Mouse (Mus musculus) cerebral cortex, adult 2 months (tissue): Measurements from ENCODE around the gene Tango6.

ENCODE experiments used
- WGBS: fragments of 180-500 bp; shearing (Covaris S2); methylation state at CpG from one replicate; pipeline ENCODE4 v1.1.7; 2018; 5-methylcytosine and 5-hydroxymethylcytosine counted together

Tango6 gene

GRCm38 (mm10) chr8:106682971-106683668 is at the start of gene Tango6:
Tango6 (plus strand) TSS chr8:106683068.
- under 1% methylated on average over 50 of the region's 50 CpGs for WGBS

- WGBS: 87% methylated on average over 17 of the region's 17 CpGs
Measured at GRCm38 (mm10) chr8:106633361-106634158, 49.3 kb upstream of the Tango6 start.

DNA sequence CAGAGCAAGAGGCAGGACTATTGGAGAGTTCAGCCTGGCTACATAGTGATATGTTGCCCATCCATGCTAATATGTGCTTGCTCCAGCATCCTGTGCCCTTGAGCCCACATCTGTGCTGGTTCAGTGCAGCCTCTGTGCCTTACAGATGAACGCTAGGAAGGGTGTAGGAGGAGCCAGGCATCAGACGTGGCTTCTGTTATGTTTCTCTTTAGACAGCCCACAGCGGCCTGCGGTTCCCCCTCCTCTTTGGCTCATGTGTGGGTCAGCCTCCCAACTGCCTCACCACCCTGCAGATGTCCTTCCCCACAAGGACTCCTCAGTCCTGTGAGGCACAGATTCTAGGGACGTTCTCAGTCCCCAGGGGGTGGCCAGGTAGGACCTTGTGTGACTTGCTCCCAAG is 47.6 kb upstream of the Tango6 start:
- WGBS: 42% methylated on average over 5 of the region's 5 CpGs

DNA sequence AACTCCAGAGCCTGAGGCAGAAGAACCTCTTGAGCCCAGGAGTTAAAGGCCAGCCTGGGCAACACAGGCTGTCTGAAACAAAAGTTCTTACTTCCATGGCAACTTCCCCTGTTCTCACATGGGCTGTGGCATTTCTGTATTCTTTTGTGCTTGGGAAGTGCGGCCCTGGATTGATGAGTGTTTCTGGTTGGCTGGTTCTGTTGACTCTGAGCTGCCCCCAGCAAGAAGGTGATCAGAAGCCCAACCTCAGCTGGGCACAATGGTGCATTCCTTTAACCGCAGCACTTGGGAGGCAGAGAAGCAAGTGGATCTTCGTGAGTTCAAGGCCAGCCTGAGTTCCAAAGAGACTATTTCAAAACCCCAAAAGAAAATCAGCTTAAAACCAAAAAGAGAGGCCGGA is 45.4 kb upstream of the Tango6 start:
- 92% methylated on average over 4 of the region's 4 CpGs for WGBS

DNA sequence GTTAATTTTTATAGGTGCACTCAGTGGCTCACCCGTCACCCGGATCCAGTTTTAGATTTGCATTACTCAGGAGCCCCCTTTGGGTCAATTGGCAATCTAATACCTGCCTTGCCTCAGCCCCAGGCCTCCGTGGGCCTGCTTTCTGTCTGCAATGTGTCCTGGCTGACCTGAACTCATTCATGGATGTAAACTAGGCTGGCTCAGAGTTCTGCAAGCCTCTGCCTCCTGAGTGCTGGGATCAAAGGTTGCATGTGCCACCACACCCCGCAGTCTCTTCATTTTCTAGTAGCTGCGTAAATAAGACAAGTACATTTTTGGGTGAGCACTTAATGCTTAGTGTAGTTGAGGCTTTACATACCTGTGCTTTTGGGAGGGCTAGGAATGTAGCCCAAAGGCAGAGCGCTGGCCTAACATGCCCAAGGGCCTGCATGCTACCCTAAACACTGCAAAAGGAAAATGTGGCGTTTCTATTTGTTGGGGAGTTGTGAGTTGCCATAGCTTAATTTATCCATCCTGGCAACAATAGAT is 44.0 kb upstream of the Tango6 start:
- WGBS: 94% methylated on average over 7 of the region's 7 CpGs

GRCm38 (mm10) chr8:106640212-106640611 is 42.7 kb upstream of the Tango6 start:
- 87% methylated on average over 7 of the region's 7 CpGs for WGBS

DNA sequence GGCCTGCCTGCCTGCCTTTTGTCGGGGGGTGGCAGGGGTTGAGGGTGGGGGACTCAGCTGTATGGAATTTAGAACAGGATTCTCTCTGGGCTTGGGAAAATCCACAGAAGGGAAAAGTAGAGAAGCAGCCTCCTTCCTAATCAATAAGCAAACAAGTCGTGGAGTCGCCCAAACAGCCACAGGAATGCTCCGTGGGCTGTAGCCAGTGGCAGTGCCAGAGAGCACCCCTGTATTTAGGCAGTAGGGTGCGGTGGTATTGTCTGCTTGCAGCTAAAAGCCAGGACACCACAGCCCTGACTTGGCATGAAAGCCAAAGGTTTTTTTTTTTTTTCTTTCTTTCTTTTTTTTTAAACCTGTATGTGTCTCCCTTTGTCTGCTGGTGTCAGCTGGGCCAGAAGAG is 41.9 kb upstream of the Tango6 start:
- WGBS: 84% methylated on average over 5 of the region's 5 CpGs

DNA sequence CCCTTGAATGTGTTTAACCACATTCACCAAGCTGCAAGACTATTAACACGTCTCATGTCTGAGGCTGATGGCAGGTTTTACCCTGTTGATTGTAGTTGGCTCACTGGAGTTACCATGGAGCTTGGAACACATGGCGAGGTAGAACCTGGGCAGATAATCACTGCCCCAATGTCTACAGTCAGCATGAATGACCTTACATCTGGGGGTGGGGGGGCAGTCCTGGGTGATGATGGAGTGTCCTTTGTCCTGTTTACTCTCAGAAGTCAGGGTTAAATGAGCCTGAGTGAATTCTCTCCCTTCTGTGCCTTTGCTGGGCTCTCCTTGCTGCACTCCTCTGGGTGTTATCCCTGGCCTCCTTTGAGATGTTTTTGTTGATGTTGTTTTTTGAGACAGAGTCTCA is 40.7 kb upstream of the Tango6 start:
- 92% methylated on average over 2 of the region's 2 CpGs for WGBS

GRCm38 (mm10) chr8:106643100-106643499 is 39.8 kb upstream of the Tango6 start:
- 92% methylated on average over 4 of the region's 4 CpGs for WGBS

DNA sequence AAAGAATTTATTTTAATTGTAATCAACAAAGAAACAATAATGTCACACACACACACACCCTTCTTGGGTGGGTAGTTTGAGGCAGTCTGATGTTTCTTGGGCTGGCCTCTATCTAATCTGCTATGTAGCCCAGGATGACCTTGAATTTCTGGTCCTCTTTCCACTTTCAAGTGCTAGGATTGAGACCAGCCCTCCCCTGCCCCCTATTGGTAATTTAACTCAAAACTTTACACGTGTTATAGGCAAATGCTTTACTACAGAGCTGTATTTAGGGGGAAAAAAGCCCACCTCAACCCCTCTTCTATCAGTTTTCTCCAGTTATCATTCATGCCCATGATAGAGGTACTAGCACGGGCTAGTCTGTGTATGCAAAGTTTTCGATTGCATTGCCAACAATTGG is 37.9 kb upstream of the Tango6 start:
- 64% methylated on average over 3 of the region's 3 CpGs for WGBS

DNA sequence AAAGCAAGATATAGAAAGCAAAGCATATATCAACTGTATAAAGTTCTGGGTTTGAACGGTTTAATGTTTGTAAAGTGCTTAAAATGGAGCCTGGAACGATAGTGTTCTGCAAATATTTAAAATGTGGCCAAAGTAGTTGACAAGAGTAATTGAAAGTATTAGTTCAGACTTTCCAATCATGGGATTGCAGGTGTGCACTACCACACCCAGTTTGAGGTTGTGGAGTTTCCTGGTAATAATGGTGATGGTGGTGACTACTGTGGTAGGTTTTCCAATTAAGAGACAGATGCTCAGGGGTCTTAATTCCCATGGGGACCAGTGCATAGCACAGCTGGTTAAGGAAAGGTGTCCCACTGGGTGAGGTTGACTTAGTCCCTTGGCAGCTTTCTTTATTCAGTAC is 36.7 kb upstream of the Tango6 start:
- 90% methylated on average over 2 of the region's 2 CpGs for WGBS

GRCm38 (mm10) chr8:106646731-106647130 is 36.1 kb upstream of the Tango6 start:
- 87% methylated on average over 5 of the region's 5 CpGs for WGBS

DNA sequence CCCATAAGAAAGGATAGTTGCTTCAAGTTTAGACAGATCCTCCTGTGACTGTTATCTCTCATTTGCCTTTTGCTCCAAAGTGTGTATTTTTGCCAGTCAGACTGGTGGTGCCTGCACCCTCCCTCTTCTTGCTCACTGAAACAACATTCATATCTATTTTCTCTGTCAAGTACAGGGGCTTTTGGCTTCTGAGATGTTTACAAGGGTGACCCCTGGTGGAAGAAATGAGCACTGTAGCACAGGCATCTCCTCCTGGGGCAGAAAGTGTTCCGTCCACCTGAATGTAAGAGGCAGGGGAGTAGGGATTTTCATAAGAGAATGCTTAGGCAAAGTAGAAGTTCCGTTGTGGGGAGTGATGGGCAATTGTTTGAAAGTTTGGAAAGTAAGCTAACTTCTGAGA is 35.5 kb upstream of the Tango6 start:
- 30% methylated on average over 2 of the region's 2 CpGs for WGBS

DNA sequence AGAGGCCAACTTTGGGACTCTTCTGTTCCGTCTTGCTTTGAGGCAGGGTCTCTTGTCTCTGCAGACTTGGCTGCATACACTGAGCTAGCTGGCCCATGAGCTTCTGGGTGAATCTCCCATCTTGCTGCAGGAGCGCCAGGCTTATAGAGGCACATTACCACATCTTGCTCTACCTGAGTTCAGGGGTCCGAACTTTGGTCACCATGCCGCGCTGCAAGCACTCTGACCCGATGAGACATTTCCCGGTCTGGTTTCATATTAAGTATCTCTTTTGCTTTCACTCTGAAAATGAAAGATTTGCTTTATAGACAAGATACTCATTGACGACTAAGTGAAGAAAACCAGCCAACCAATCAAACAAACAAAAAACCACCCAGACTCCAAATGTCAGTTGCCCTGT is 34.4 kb upstream of the Tango6 start:
- WGBS: 92% methylated on average over 8 of the region's 8 CpGs

- 75% methylated on average over 3 of the region's 3 CpGs for WGBS
Measured at GRCm38 (mm10) chr8:106651994-106652393, 30.9 kb upstream of the Tango6 start.

DNA sequence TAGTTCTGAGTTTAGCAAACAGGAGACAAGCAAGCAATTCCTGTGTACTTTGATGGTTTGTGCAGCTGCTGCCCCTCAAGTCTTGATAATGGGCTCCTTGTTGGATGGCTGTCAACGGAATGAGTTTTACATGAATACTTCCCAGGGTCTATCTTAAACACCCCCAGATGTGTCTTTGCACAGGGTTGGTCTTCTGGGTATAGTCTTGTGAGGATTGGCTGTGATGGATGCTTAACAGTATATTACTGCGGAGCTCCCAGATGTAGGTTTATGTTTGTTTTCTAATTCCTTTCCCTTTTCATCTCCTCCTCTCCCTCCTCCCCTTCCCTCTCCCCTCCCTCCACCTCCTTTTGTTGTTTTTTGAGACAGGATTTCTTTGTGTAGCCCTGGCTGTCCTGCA is 10.1 kb upstream of the Tango6 start:
- WGBS: 54% methylated on average over 2 of the region's 2 CpGs

GRCm38 (mm10) chr8:106674318-106674717 is 8.6 kb upstream of the Tango6 start:
- WGBS: 97% methylated on average over 15 of the region's 15 CpGs

DNA sequence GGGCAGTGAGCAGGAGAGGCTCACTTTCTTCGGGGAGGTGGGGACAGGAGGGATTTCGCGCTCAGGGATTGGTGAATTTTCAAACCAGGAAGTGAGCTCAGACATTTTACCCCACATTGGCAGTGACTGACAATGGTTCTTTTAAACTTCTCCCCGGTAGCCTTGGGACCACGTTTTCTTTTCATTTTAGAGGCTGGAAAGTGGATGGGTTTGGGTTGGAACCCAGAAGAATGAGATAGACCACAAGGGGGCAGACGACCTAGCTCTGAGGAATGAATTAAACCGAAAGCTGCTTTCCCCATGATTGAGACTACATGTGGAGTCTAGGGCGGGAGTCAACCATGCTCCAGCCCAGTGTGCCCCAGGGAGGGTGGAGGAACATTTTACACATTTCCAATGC is 8.0 kb upstream of the Tango6 start:
- 74% methylated on average over 8 of the region's 8 CpGs for WGBS

- WGBS: 96% methylated on average over 4 of the region's 4 CpGs
Measured at GRCm38 (mm10) chr8:106684387-106684786, 1.5 kb downstream of the Tango6 start.

DNA sequence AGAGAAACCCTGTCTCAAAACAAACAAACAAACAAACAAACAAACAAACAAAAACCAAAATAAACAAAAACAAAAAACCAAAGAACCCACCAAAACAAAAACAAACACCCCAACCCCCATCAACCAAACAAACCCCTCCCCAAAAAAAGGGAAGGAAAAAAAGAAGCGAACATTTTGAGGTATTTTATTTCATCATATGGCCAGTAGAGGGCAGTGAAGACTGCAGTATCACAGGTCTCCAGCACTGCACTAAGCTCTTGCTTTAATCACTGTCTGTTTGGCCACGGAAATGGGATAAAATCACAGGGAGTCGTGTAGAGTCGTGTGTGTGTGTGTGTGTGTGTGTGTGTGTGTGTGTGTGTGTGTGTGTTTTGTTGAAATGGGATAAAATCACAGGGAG is 4.6 kb downstream of the Tango6 start:
- WGBS: 0% methylated on average over 4 of the region's 4 CpGs

DNA sequence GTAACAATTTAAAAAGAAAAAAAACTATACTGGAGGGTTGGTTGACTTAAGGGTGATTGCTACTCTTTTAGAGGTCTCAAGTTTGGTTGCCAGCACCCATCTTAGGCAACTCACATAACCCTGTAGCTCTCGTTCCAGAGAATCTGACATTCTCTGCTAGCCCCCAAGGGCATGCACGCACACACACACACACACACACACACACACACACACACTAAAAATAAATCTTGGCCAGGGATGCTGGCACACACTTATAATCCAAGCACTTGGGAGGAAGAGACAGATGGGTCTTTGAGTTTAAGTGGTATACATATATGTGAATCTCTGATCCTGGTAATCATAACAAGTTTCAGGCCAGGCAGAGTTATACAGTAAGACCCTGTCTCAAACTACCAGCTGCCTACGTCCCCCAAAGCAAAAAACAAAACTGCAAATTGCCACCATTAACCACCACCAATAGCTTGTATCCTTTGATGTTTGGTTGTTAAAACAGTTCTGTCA is 14.9 kb downstream of the Tango6 start:
- 66% methylated on average over 3 of the region's 3 CpGs for WGBS

DNA sequence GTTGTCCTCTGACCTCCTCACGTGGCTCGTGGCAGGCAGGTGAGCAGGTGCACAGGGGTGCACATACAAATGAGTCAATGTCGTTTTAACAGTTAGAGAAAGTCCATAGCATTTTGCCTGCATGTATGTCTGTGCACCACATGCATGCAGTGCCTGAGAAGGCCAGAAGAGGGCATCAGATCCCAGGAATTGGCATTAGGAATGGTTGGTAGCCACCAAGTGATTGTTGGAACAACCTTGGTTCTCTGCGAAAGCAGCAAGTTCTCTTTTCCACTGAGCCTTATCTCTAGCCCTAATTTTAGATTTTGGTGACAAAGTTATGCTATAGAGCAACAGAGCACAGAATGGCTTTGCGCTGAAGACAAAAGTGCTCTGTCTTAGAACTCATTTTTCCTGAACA is 16.7 kb downstream of the Tango6 start:
- 67% methylated on average over 5 of the region's 5 CpGs for WGBS

GRCm38 (mm10) chr8:106700131-106700530 is 17.3 kb downstream of the Tango6 start:
- 92% methylated on average over 6 of the region's 6 CpGs for WGBS
